In the genomic region with DNA sequence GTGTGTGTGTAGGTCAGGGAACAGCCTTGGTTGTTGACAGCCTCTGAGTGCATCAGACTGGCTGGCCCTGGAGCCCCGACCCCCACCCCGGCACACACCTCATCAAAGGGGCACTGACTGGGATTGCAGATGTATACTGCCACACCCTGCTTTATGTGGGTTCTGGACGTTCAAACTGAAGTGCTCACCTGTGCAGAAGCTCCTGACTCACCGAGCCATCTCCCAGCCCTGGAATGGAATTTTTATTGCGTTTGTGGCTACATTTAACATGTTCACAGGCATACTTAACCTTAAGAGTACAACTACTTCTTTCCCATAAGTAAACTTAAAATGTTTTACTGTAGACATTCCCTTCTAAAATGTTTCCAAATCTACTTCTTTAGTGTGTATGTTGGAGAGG, we compare ENCODE assay signal across 16 mouse cellular contexts. TPM values are rescaled to one million over a fixed set of nuclear protein-coding genes. Genes with fewer than 3 reads are reported as not detected.
A peak's percentile ranks its signal among the peaks of the same experiment; 100 is the strongest.
DNase-seq lines count a peak whose midpoint lies in the region; ATAC-seq and TF ChIP-seq lines count a peak whose summit lies in the region.
"Had no signal": no experiment of that assay in that cellular context is flagged by ENCODE, and none has a peak within 500 bp of the region (broad histone marks: within the 10 kb centered on the region; RNA-seq: fewer than 3 reads in every experiment).

No protein-coding gene starts in this region.

- H3K9me3 ChIP-seq in forebrain, embryonic 11.5 days (ENCODE audit: control insufficient read depth, low read length), result no peaks in the 10 kb centered on the region
- H3K9me3 ChIP-seq in forebrain, embryonic 13.5 days (replicated peaks), result no peaks in the 10 kb centered on the region
- H3K9me3 ChIP-seq in intestine, embryonic 16.5 days (ENCODE audit: control insufficient read depth, low read length), result no peaks in the 10 kb centered on the region
- no peaks in the 10 kb centered on the region for H3K9me3 ChIP-seq in lung, postnatal 0 days (ENCODE audit: low read length)
- H3K9me3 ChIP-seq in kidney, embryonic 16.5 days (ENCODE audit: low read length), result no peaks in the 10 kb centered on the region
- H3K9me3 ChIP-seq: embryonic facial prominence, embryonic 12.5 days; forebrain, embryonic 12.5 days; G1E; heart, embryonic 13.5 days; hindbrain, embryonic 15.5 days had no signal

- no peak for TF ChIP-seq CTCF in lung, postnatal 0 days (IDR thresholded peaks at IDR 0.05)

- DNase-seq in forebrain, embryonic 11.5 days (ENCODE audit: low spot score), result peak; percentile 33
- DNase-seq in lung, postnatal 0 days (ENCODE audit: low spot score), result peak; percentile 92
- DNase-seq in lung, postnatal 4 days, result peak; percentile 28 to 54
- DNase-seq in gastrocnemius, adult 8-10 months (ENCODE audit: low spot score in 2 of 2), result no peak
- DNase-seq in thymus, postnatal 0 days (ENCODE audit: low spot score), result no peak
- DNase-seq: cerebellum, adult 11 months had no signal

- no peaks in the 10 kb centered on the region for H3K27me3 ChIP-seq in forebrain, embryonic 11.5 days (ENCODE audit: control insufficient read depth, insufficient read depth, low read length)
- H3K27me3 ChIP-seq in forebrain, embryonic 13.5 days, result no peaks in the 10 kb centered on the region
- H3K27me3 ChIP-seq in intestine, embryonic 16.5 days (replicated peaks; ENCODE audit: control insufficient read depth, insufficient read depth, low read length), result no peaks in the 10 kb centered on the region
- no peaks in the 10 kb centered on the region for H3K27me3 ChIP-seq in lung, postnatal 0 days (replicated peaks; ENCODE audit: insufficient read depth, low read length)
- no peaks in the 10 kb centered on the region for H3K27me3 ChIP-seq in kidney, embryonic 16.5 days (ENCODE audit: insufficient read depth, low read length)
- H3K27me3 ChIP-seq: embryonic facial prominence, embryonic 12.5 days; forebrain, embryonic 12.5 days; heart, embryonic 13.5 days; hindbrain, embryonic 15.5 days had no signal

- H3K9ac ChIP-seq in forebrain, embryonic 11.5 days (ENCODE audit: low read length), result no peak overlapping the region
- no peak overlapping the region for H3K9ac ChIP-seq in forebrain, embryonic 13.5 days
- H3K9ac ChIP-seq in intestine, embryonic 16.5 days (ENCODE audit: low read depth, low read length), result no peak overlapping the region
- H3K9ac ChIP-seq in lung, postnatal 0 days (replicated peaks; ENCODE audit: low read depth), result no peak overlapping the region
- H3K9ac ChIP-seq in kidney, embryonic 16.5 days (replicated peaks; ENCODE audit: low read length), result no peak overlapping the region
- H3K9ac ChIP-seq: embryonic facial prominence, embryonic 12.5 days; forebrain, embryonic 12.5 days; forebrain, postnatal 0 days; heart, embryonic 13.5 days; hindbrain, embryonic 15.5 days had no signal

- 84% methylated on average over 5 of the region's 5 CpGs for WGBS in forebrain, embryonic 11.5 days
- 91% methylated on average over 5 of the region's 5 CpGs for WGBS in forebrain, embryonic 13.5 days
- 61% methylated on average over 5 of the region's 5 CpGs for WGBS in intestine, embryonic 16.5 days
- WGBS in lung, postnatal 0 days, result 43% methylated on average over 5 of the region's 5 CpGs
- WGBS in kidney, embryonic 16.5 days, result 69% methylated on average over 5 of the region's 5 CpGs

- no peaks in the 10 kb centered on the region for H3K4me1 ChIP-seq in forebrain, embryonic 11.5 days (replicated peaks; ENCODE audit: control insufficient read depth, insufficient read depth, low read length)
- no peaks in the 10 kb centered on the region for H3K4me1 ChIP-seq in forebrain, embryonic 13.5 days
- no peaks in the 10 kb centered on the region for H3K4me1 ChIP-seq in intestine, embryonic 16.5 days (ENCODE audit: control insufficient read depth, insufficient read depth, low read length)
- H3K4me1 ChIP-seq in lung, postnatal 0 days (ENCODE audit: insufficient read depth, low read depth, low read length), result no peaks in the 10 kb centered on the region
- H3K4me1 ChIP-seq in kidney, embryonic 16.5 days (ENCODE audit: insufficient read depth, low read length), result no peaks in the 10 kb centered on the region
- H3K4me1 ChIP-seq: embryonic facial prominence, embryonic 12.5 days; forebrain, embryonic 12.5 days; heart, embryonic 13.5 days; hindbrain, embryonic 15.5 days had no signal

- no peak overlapping the region for H3K27ac ChIP-seq in forebrain, embryonic 11.5 days (ENCODE audit: low read depth, low read length)
- no peak overlapping the region for H3K27ac ChIP-seq in forebrain, embryonic 13.5 days
- H3K27ac ChIP-seq in intestine, embryonic 16.5 days (ENCODE audit: low read length), result 0 out of 2 replicates have a peak overlapping the region, but pooled peaks have one; percentile 8
- H3K27ac ChIP-seq in lung, postnatal 0 days (ENCODE audit: low read length), result no peak overlapping the region
- H3K27ac ChIP-seq in kidney, embryonic 16.5 days (ENCODE audit: low read length), result no peak overlapping the region
- H3K27ac ChIP-seq: embryonic facial prominence, embryonic 12.5 days; forebrain, embryonic 12.5 days; heart, embryonic 13.5 days; hindbrain, embryonic 15.5 days had no signal

- peak; percentile 98 for TF ChIP-seq EP300 in lung, postnatal 0 days (IDR thresholded peaks at IDR 0.05)

- ATAC-seq in forebrain, embryonic 11.5 days (replicated peaks; ENCODE audit: low FRiP score), result no peak
- ATAC-seq in forebrain, embryonic 13.5 days, result no peak
- ATAC-seq in intestine, embryonic 16.5 days, result peak; percentile 91
- peak; percentile 94 for ATAC-seq in lung, postnatal 0 days
- no peak for ATAC-seq in kidney, embryonic 16.5 days (ENCODE audit: low FRiP score, low TSS enrichment)
- ATAC-seq: forebrain, postnatal 0 days had no signal

- no peak overlapping the region for H3K4me3 ChIP-seq in forebrain, embryonic 11.5 days (ENCODE audit: low read depth, low read length)
- H3K4me3 ChIP-seq in forebrain, embryonic 13.5 days, result no peak overlapping the region
- H3K4me3 ChIP-seq in intestine, embryonic 16.5 days (ENCODE audit: low read length), result no peak overlapping the region
- no peak overlapping the region for H3K4me3 ChIP-seq in lung, postnatal 0 days (ENCODE audit: low read depth, low read length)
- no peak overlapping the region for H3K4me3 ChIP-seq in kidney, embryonic 16.5 days (ENCODE audit: low read length)
- H3K4me3 ChIP-seq: embryonic facial prominence, embryonic 12.5 days; forebrain, embryonic 12.5 days; heart, embryonic 13.5 days; hindbrain, embryonic 15.5 days had no signal

- H3K36me3 ChIP-seq in forebrain, embryonic 11.5 days (ENCODE audit: control insufficient read depth, insufficient read depth, low read length), result no peaks in the 10 kb centered on the region
- H3K36me3 ChIP-seq in forebrain, embryonic 13.5 days (ENCODE audit: poor library complexity, severe bottlenecking), result no peaks in the 10 kb centered on the region
- H3K36me3 ChIP-seq in intestine, embryonic 16.5 days (ENCODE audit: control insufficient read depth, insufficient read depth, low read length), result no peaks in the 10 kb centered on the region
- no peaks in the 10 kb centered on the region for H3K36me3 ChIP-seq in lung, postnatal 0 days (ENCODE audit: insufficient read depth, low read length)
- no peaks in the 10 kb centered on the region for H3K36me3 ChIP-seq in kidney, embryonic 16.5 days (ENCODE audit: insufficient read depth, low read length)
- H3K36me3 ChIP-seq: embryonic facial prominence, embryonic 12.5 days; forebrain, embryonic 12.5 days; G1E; heart, embryonic 13.5 days; hindbrain, embryonic 15.5 days had no signal

- H3K4me2 ChIP-seq in forebrain, embryonic 11.5 days (ENCODE audit: low read depth, low read length, severe bottlenecking), result no peak overlapping the region
- no peak overlapping the region for H3K4me2 ChIP-seq in forebrain, embryonic 13.5 days
- H3K4me2 ChIP-seq in intestine, embryonic 16.5 days (ENCODE audit: low read depth, low read length), result no peak overlapping the region
- no peak overlapping the region for H3K4me2 ChIP-seq in lung, postnatal 0 days (replicated peaks; ENCODE audit: low read depth, low read length)
- no peak overlapping the region for H3K4me2 ChIP-seq in kidney, embryonic 16.5 days (replicated peaks; ENCODE audit: low read depth, low read length)
- H3K4me2 ChIP-seq: embryonic facial prominence, embryonic 12.5 days; forebrain, embryonic 12.5 days; heart, embryonic 13.5 days; hindbrain, embryonic 15.5 days had no signal

RNA-seq across cellular contexts. Expression of a gene that starts 16.1 kb away (rescaled TPM):
- 10.5 and 11.1 TPM in 2 replicates for polyA plus RNA-seq in forebrain, embryonic 11.5 days (2014; fragmentation: Nextera tagmentation; extraction: Ambion mirVana)
- polyA plus RNA-seq in forebrain, embryonic 13.5 days (2015; fragmentation: Nextera tagmentation; extraction: Ambion mirVana), result 9.1 and 9.3 TPM in 2 replicates
- polyA plus RNA-seq in intestine, embryonic 16.5 days (2015; fragmentation: Nextera tagmentation; extraction: Ambion mirVana), result 4.3 and 5.0 TPM in 2 replicates
- polyA plus RNA-seq in lung, postnatal 0 days (2015; fragmentation: Nextera tagmentation; extraction: Ambion mirVana), result 4.6 and 5.8 TPM in 2 replicates
- polyA plus RNA-seq in kidney, embryonic 16.5 days (2015; fragmentation: Nextera tagmentation; extraction: Ambion mirVana), result 9.5 and 9.8 TPM in 2 replicates
- total RNA-seq in gastrocnemius, adult 8-10 months (2022), result 10 to 100 TPM; 15.2 to 18.5 (median 16.8) TPM
- 3.6 and 7.2 TPM in 2 replicates for polyA plus RNA-seq in thymus, postnatal 0 days (2015; fragmentation: Nextera tagmentation; extraction: Ambion mirVana)

RNA-seq across cellular contexts. Expression of a gene that starts 31.9 kb away (rescaled TPM):
- polyA plus RNA-seq in forebrain, embryonic 11.5 days (2014; fragmentation: Nextera tagmentation; extraction: Ambion mirVana), result 11.1 and 11.4 TPM in 2 replicates
- 0.87 and 2.1 TPM in 2 replicates for polyA plus RNA-seq in forebrain, embryonic 13.5 days (2015; fragmentation: Nextera tagmentation; extraction: Ambion mirVana)
- polyA plus RNA-seq in intestine, embryonic 16.5 days (2015; fragmentation: Nextera tagmentation; extraction: Ambion mirVana), result 2.4 and 4.7 TPM in 2 replicates
- 1.9 and 2.2 TPM in 2 replicates for polyA plus RNA-seq in lung, postnatal 0 days (2015; fragmentation: Nextera tagmentation; extraction: Ambion mirVana)
- polyA plus RNA-seq in kidney, embryonic 16.5 days (2015; fragmentation: Nextera tagmentation; extraction: Ambion mirVana), result 1.4 and 1.8 TPM in 2 replicates
- not detected for total RNA-seq in gastrocnemius, adult 8-10 months (2022)
- 0.31 and 0.66 TPM in 2 replicates for polyA plus RNA-seq in thymus, postnatal 0 days (2015; fragmentation: Nextera tagmentation; extraction: Ambion mirVana)
- polyA plus RNA-seq: CD4-positive, CD25-positive, alpha-beta regulatory T cell, adult 4 months had no signal

RNA-seq across cellular contexts. Expression of a gene that starts 37.2 kb away (rescaled TPM):
- polyA plus RNA-seq in forebrain, embryonic 11.5 days (2014; fragmentation: Nextera tagmentation; extraction: Ambion mirVana), result 146 and 150 TPM in 2 replicates
- 212 and 215 TPM in 2 replicates for polyA plus RNA-seq in forebrain, embryonic 13.5 days (2015; fragmentation: Nextera tagmentation; extraction: Ambion mirVana)
- 92.4 and 100 TPM in 2 replicates for polyA plus RNA-seq in intestine, embryonic 16.5 days (2015; fragmentation: Nextera tagmentation; extraction: Ambion mirVana)
- polyA plus RNA-seq in lung, postnatal 0 days (2015; fragmentation: Nextera tagmentation; extraction: Ambion mirVana), result 99.9 and 101 TPM in 2 replicates
- 121 and 125 TPM in 2 replicates for polyA plus RNA-seq in kidney, embryonic 16.5 days (2015; fragmentation: Nextera tagmentation; extraction: Ambion mirVana)
- 10 to 100 TPM in 2 of 4 experiments, 1 to 10 TPM in 2; 8.7 to 12.2 (median 10.1) TPM for total RNA-seq in gastrocnemius, adult 8-10 months (2022)
- polyA plus RNA-seq in thymus, postnatal 0 days (2015; fragmentation: Nextera tagmentation; extraction: Ambion mirVana), result 136 TPM in 2 replicates

RNA-seq across cellular contexts. Expression of a gene that starts 49.4 kb away (rescaled TPM):
- 171 and 181 TPM in 2 replicates for polyA plus RNA-seq in forebrain, embryonic 11.5 days (2014; fragmentation: Nextera tagmentation; extraction: Ambion mirVana)
- 95.4 and 96.2 TPM in 2 replicates for polyA plus RNA-seq in forebrain, embryonic 13.5 days (2015; fragmentation: Nextera tagmentation; extraction: Ambion mirVana)
- 149 and 156 TPM in 2 replicates for polyA plus RNA-seq in intestine, embryonic 16.5 days (2015; fragmentation: Nextera tagmentation; extraction: Ambion mirVana)
- polyA plus RNA-seq in lung, postnatal 0 days (2015; fragmentation: Nextera tagmentation; extraction: Ambion mirVana), result 16.7 and 20.4 TPM in 2 replicates
- 98.6 and 98.8 TPM in 2 replicates for polyA plus RNA-seq in kidney, embryonic 16.5 days (2015; fragmentation: Nextera tagmentation; extraction: Ambion mirVana)
- total RNA-seq in gastrocnemius, adult 8-10 months (2022), result 1 to 10 TPM; 4.6 to 9.8 (median 5.3) TPM
- 19.9 and 21.4 TPM in 2 replicates for polyA plus RNA-seq in thymus, postnatal 0 days (2015; fragmentation: Nextera tagmentation; extraction: Ambion mirVana)

Comparison
In these comparisons a context has a peak if more than half of its experiments do, and no peak if none do; other contexts are left out.
1. ATAC-seq: peak in intestine, embryonic 16.5 days (single experiment) and lung, postnatal 0 days (single experiment); none in forebrain, embryonic 11.5 days (single experiment), forebrain, embryonic 13.5 days (single experiment) and kidney, embryonic 16.5 days (single experiment).
2. DNase-seq: peak in forebrain, embryonic 11.5 days (single experiment), lung, postnatal 0 days (single experiment) and lung, postnatal 4 days (2 of 2); none in gastrocnemius, adult 8-10 months (0 of 2) and thymus, postnatal 0 days (single experiment).